Mouse (Mus musculus): Measurements from ENCODE around the gene Pars2.

Pars2 gene

GRCm38 (mm10) chr4:106704416-106704815 is 53.5 kb downstream of the Pars2 start:
- DNase-seq (ENCODE audit: low read depth, low spot score) = no peak
